Mouse (Mus musculus) neural tube, embryonic 12.5 days (tissue): ENCODE measurements around the gene Acss1. TPM values are rescaled to one million over a fixed set of nuclear protein-coding genes. Genes with fewer than 3 reads are reported as not detected.

Experiments used
- ATAC-seq: fragments of 200-750 bp; cut with Nextera tagmentation; 2 replicates; pipeline ENCODE4 v1.8.0; 2017; ENCODE audit warnings: low read depth, mild to moderate bottlenecking, moderate TSS enrichment, moderate library complexity; ENCODE audit not compliant: low FRiP score
- H3K27ac ChIP-seq: fragments of 300-500 bp; sonication (generic); 2 replicates; pipeline ENCODE4 v1.5.1; 2016
- H3K27me3 ChIP-seq: fragments of 300-500 bp; sonication (generic); replicated peaks from 2 replicates; pipeline ENCODE4 v1.6.1; 2016; ENCODE audit warnings: mild to moderate bottlenecking
- H3K36me3 ChIP-seq: fragments of 300-500 bp; sonication (generic); 2 replicates; pipeline ENCODE4 v1.6.1; 2016; ENCODE audit warnings: mild to moderate bottlenecking
- H3K4me1 ChIP-seq: fragments of 300-500 bp; sonication (generic); 2 replicates; pipeline ENCODE4 v1.6.1; 2016
- H3K4me2 ChIP-seq: fragments of 300-500 bp; sonication (generic); replicated peaks from 2 replicates; pipeline ENCODE4 v1.6.1; 2016; ENCODE audit warnings: mild to moderate bottlenecking
- H3K4me3 ChIP-seq: fragments of 300-500 bp; sonication (generic); 2 replicates; pipeline ENCODE4 v1.5.1; 2016
- H3K9ac ChIP-seq: fragments of 300-500 bp; sonication (generic); 2 replicates; pipeline ENCODE4 v1.6.1; 2016; ENCODE audit warnings: mild to moderate bottlenecking
- H3K9me3 ChIP-seq: fragments of 300-500 bp; sonication (generic); 2 replicates; pipeline ENCODE4 v1.6.1; 2016; ENCODE audit warnings: mild to moderate bottlenecking
- WGBS: fragments of 180-500 bp; shearing (Covaris S2); methylation state at CpG from one replicate; pipeline ENCODE4 v1.1.7; 2016; 5-methylcytosine and 5-hydroxymethylcytosine counted together
- polyA plus RNA-seq: library from polyadenylated mRNA; unstranded; fragments of >200 nt; fragmentation: Nextera tagmentation; extraction: Ambion mirVana; gene quantifications from 2 replicates; pipeline ENCODE4 v1.2.1, GENCODE M21; 2016

Acss1 gene
- polyA plus RNA-seq, 1 experiment from 2014 or later, result 23.5 TPM

DNA sequence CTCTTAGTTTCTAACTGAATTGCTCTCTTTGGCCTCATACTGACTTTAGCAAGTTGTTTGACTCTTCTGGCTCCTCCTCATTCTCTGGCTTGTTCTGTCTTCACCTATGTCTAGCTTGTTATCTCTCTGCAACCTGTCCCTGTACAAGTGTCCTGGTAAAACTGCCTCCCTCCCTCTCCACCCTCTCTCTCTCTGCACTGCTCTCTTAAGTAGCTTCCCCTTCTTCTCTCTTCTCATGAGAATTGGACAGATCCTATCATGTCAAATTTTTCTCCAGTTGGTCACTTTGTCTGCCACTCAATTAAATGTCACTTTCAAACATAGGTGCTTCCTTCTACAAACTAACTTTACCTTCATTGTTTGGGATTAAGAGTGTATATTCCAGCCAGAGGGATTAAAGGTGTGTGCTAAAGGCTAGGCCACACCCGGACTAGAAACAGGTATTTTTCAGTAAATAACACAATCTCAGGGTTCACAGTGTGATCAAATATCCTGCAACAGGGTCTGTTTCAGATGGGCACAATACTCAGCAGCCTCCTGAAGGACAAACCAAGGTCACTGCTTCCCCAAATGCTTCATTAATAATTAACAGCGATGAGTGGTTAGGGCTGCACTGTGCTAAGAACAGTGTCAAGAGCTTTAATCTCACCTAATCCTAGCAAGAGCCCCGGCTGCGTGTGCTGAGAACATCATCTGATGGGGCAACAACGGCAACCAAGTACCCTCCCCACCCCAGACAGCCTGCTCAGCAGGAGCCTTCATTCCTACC is 4.0 kb downstream of the Acss1 start:
- no peak for ATAC-seq
- WGBS, result 82% methylated on average over 5 of the region's 5 CpGs
- no peaks in the 10 kb centered on the region for H3K9me3 ChIP-seq
- peaks cover 22% of the 10 kb centered on the region for H3K4me1 ChIP-seq
- no peak overlapping the region for H3K4me2 ChIP-seq
- no peak overlapping the region for H3K9ac ChIP-seq
- H3K27me3 ChIP-seq, result 0 out of 2 replicates have a peak, but pooled peaks cover 3% of the 10 kb centered on the region
- no peak overlapping the region for H3K4me3 ChIP-seq
- H3K36me3 ChIP-seq, result 0 out of 2 replicates have a peak, but pooled peaks cover 1% of the 10 kb centered on the region
- H3K27ac ChIP-seq, result no peak overlapping the region

DNA sequence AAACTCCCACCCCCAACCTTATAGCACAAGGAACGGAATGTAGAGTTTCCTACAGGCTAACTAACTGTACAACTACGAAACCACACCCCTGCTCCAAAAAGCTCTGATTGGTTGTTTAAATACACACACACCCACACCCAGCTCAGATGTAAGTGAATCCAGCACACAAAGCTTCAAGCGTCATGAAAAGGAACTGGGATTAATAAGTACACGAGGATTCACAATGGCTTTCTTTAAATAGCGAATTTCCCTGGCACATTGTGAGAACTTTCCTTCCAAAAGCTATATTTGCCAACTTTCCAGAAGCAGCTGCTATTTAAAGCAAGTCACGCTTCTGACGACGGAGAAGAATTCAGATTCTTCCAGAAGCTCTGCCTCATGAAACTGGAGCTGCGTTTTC is 5.0 kb downstream of the Acss1 start:
- WGBS, result 85% methylated on average over 9 of the region's 9 CpGs
- H3K27ac ChIP-seq, result no peak overlapping the region

DNA sequence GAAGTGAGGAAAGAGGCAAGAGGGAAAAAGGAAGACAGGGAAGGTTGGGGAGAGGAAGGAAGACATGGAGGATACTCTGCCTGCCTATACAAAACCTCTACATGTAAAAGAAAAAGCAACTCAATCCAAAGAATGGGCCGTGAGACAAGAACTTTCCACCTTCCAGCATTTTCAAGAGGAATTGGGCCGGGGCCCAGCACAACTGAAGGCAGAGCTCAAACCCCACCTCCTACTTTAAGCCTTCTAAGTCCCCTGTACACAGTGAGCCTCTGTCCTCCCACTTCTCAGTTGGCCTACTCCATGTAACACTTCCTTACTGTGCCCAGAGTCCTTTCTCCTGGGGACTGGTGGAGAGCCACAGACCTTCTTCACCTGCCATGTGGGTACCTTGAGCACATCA is 6.3 kb downstream of the Acss1 start:
- H3K9ac ChIP-seq, result no peak overlapping the region
- WGBS, result 77% methylated on average over 2 of the region's 2 CpGs
- peaks cover 12% of the 10 kb centered on the region; the same call in 1 of the 2 replicates for H3K36me3 ChIP-seq
- H3K4me2 ChIP-seq, result no peak overlapping the region
- H3K9me3 ChIP-seq, result no peaks in the 10 kb centered on the region
- H3K4me1 ChIP-seq, result peaks cover 15% of the 10 kb centered on the region
- no peak overlapping the region for H3K4me3 ChIP-seq
- no peaks in the 10 kb centered on the region for H3K27me3 ChIP-seq
- no peak overlapping the region for H3K27ac ChIP-seq
- no peak for ATAC-seq

More for the DNA sequence above, 5.0 kb downstream of the Acss1 start:
- Histone ChIP-seq H3K4me2 (no peak overlapping the region), H3K9me3 (no peaks in the 10 kb centered on the region), H3K36me3 (peaks cover 5% of the 10 kb centered on the region; the same call in 1 of the 2 replicates), H3K9ac (no peak overlapping the region), H3K27me3 (no peaks in the 10 kb centered on the region), H3K4me1 (peaks cover 16% of the 10 kb centered on the region), H3K4me3 (no peak overlapping the region)
- no peak for ATAC-seq

GRCm38 (mm10) chr2:150660668-150661451 is 7.4 kb downstream of the Acss1 start:
- no peak overlapping the region for H3K27ac ChIP-seq
- peaks cover 12% of the 10 kb centered on the region; the same call in 1 of the 2 replicates for H3K36me3 ChIP-seq
- no peak for ATAC-seq
- H3K9me3 ChIP-seq, result no peaks in the 10 kb centered on the region
- H3K27me3 ChIP-seq, result no peaks in the 10 kb centered on the region
- H3K4me1 ChIP-seq, result peaks cover 19% of the 10 kb centered on the region
- no peak overlapping the region for H3K9ac ChIP-seq
- 88% methylated on average over 5 of the region's 5 CpGs for WGBS
- no peak overlapping the region for H3K4me3 ChIP-seq
- H3K4me2 ChIP-seq, result no peak overlapping the region

DNA sequence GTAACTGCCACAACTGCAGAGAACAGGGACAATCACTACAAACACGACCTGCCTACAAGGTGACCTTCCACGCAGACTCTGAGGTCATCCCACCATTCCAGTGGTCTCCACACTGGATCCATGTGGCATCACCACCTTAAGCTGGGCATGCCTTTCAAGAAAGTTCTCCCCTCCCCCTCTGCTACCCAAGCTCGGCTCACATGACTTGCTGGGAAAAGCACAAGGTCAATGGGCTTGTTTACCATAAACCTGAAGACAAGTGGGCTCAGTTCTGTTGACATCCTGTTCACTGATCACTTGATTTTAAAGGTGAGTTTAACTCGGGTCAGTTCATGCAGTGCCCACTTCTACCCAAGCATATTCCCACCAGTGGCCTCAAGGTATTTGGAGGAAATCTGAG is 8.3 kb downstream of the Acss1 start:
- H3K36me3 ChIP-seq, result peaks cover 12% of the 10 kb centered on the region; the same call in 1 of the 2 replicates
- peaks cover 5% of the 10 kb centered on the region; the same call in 1 of the 2 replicates for H3K9me3 ChIP-seq
- no peak overlapping the region for H3K9ac ChIP-seq
- no peak overlapping the region for H3K27ac ChIP-seq
- H3K4me2 ChIP-seq, result no peak overlapping the region
- no peak for ATAC-seq
- 70% methylated on average over 4 of the region's 4 CpGs for WGBS
- H3K27me3 ChIP-seq, result no peaks in the 10 kb centered on the region
- H3K4me1 ChIP-seq, result peaks cover 14% of the 10 kb centered on the region; the same call in 1 of the 2 replicates
- no peak overlapping the region for H3K4me3 ChIP-seq

DNA sequence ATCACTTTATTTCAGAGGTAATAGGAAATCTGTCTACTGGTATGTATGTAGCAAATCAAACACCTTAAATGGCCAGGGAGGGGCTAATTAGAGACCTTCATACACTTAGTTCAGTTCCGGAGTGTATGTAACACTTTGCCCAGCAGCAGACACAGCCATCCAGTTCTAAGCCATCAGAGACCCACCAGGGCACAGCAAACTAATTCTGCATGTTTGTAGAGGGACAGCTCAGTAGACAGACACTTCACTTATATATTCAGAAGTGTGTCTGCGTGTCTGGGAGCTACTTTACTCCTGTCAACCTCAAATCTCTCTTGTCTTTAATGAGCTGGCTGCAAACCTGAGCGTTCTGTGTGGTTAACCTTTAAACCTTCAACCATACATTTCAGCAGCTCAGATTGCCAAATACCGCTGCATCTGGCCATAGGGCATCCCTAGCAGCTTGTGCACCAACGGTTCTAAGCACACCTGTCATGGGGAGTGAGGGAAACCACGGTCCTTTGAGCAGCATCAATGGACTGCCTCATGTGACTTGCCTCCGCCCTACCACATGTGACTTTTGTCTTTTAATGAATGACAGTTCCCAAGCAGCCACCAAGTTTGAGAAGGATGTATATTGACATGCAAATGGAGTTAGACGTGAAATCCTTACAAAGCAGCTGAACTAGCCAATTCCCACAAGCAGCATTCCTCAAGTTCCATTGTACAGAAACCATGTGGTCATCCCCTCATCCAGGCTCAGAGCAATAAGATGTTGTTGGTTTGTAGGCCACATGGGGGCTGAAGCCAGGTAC is 11.1 kb downstream of the Acss1 start:
- Histone ChIP-seq H3K4me1 (peaks cover 14% of the 10 kb centered on the region; the same call in 1 of the 2 replicates), H3K4me2 (0 out of 2 replicates have a peak overlapping the region, but pooled peaks have one; percentile 14), H3K9ac (no peak overlapping the region), H3K27me3 (no peaks in the 10 kb centered on the region), H3K27ac (0 out of 2 replicates have a peak overlapping the region, but pooled peaks have one; percentile 26), H3K4me3 (no peak overlapping the region), H3K9me3 (peaks cover 5% of the 10 kb centered on the region; the same call in 1 of the 2 replicates), H3K36me3 (peaks cover 12% of the 10 kb centered on the region; the same call in 1 of the 2 replicates)
- ATAC-seq, result peak; percentile 91
- WGBS, result 42% methylated on average over 8 of the region's 8 CpGs

DNA sequence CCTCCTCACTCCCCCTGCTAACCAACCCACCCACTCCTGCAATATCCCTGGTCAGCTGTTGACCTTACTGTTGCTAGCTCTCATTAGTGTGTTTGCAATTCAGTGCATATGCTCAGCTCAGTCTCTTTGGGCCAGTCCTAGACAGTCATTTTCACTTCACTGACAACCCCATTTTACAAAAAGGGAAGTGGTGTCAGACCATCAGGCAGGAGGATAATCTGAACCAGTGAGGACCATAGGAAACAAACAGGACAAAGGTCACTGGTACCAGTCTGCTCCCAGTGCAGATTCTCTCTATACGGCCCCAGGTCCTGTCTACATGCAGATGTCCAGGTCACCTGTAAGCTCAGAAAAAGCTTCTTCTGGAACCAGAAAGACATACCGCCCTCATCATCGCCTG is 12.2 kb downstream of the Acss1 start:
- Histone ChIP-seq H3K4me1 (peaks cover 19% of the 10 kb centered on the region), H3K9ac (no peak overlapping the region), H3K4me3 (no peak overlapping the region), H3K27ac (no peak overlapping the region), H3K4me2 (no peak overlapping the region), H3K36me3 (peaks cover 12% of the 10 kb centered on the region; the same call in 1 of the 2 replicates), H3K9me3 (peaks cover 5% of the 10 kb centered on the region; the same call in 1 of the 2 replicates), H3K27me3 (no peaks in the 10 kb centered on the region)
- 94% methylated on average over 3 of the region's 3 CpGs for WGBS
- ATAC-seq, result no peak

DNA sequence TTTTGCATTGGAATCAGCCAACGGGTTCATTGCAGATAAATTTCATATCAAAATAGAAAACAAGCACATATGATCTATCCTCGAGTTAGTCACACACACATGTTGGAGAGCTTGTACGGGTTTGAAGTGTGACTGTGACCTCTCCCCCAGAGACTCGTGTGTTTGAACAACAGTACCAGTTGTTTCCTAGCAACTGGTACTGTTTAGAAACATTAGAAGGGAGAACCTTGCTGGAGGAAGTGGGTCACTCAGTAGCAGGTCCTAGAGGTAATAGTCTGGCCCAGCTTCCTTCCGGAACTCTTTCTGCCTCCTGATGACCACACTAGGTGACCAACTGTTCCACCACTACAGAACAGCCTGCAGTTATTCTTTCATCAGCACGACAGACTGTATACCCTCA is 13.0 kb downstream of the Acss1 start:
- Histone ChIP-seq H3K27ac (no peak overlapping the region), H3K27me3 (no peaks in the 10 kb centered on the region), H3K9me3 (peaks cover 5% of the 10 kb centered on the region; the same call in 1 of the 2 replicates), H3K4me2 (no peak overlapping the region), H3K36me3 (peaks cover 12% of the 10 kb centered on the region; the same call in 1 of the 2 replicates), H3K4me3 (no peak overlapping the region), H3K9ac (no peak overlapping the region), H3K4me1 (peaks cover 27% of the 10 kb centered on the region)
- 89% methylated on average over 6 of the region's 6 CpGs for WGBS
- no peak for ATAC-seq

GRCm38 (mm10) chr2:150654814-150655213 is 13.5 kb downstream of the Acss1 start:
- no peak overlapping the region for H3K27ac ChIP-seq
- WGBS, result 85% methylated on average over 2 of the region's 2 CpGs
- peaks cover 5% of the 10 kb centered on the region; the same call in 1 of the 2 replicates for H3K9me3 ChIP-seq
- no peak overlapping the region for H3K4me2 ChIP-seq
- H3K27me3 ChIP-seq, result no peaks in the 10 kb centered on the region
- no peak overlapping the region for H3K9ac ChIP-seq
- no peak for ATAC-seq
- no peak overlapping the region for H3K4me3 ChIP-seq
- H3K4me1 ChIP-seq, result peaks cover 32% of the 10 kb centered on the region
- peaks cover 12% of the 10 kb centered on the region; the same call in 1 of the 2 replicates for H3K36me3 ChIP-seq

- Histone ChIP-seq H3K4me2 (no peak overlapping the region), H3K27ac (no peak overlapping the region)
Observed at GRCm38 (mm10) chr2:150651366-150651765, 16.9 kb downstream of the Acss1 start.

DNA sequence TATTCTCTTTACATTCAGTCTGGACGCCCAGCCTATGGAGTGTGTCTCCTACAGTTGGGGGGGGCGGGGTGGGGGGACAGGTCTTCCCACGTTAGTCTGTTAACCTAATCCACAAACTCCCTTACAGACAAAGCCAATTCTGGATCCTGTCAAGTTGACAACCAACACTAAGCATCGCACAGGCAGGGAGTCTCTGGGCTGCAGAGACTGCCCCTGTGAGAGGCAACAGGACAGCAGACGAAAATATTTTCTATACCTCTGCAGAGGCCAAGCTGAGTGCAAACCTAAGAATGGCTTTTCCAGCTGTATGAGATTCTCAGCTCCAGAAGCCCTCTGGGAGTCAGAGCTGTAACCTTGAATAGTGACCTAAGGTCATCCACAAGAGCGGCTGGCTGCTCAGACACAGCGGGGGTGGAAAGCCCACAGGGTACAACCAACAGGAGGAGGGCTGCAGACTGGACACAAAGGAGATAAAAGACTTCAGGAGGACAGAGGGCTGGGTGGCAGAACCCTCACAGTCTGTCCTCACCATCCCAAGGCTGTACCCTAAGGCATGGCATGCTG is 17.7 kb downstream of the Acss1 start:
- no peaks in the 10 kb centered on the region for H3K36me3 ChIP-seq
- H3K27me3 ChIP-seq, result no peaks in the 10 kb centered on the region
- no peak overlapping the region for H3K4me3 ChIP-seq
- no peak overlapping the region for H3K9ac ChIP-seq
- H3K27ac ChIP-seq, result no peak overlapping the region
- H3K4me2 ChIP-seq, result peak overlapping the region; percentile 16; the same call in 1 of the 2 replicates
- ATAC-seq, result peak; percentile 21; the same call in 1 of the 2 replicates
- peaks cover 4% of the 10 kb centered on the region; the same call in 1 of the 2 replicates for H3K9me3 ChIP-seq
- 8% methylated on average over 7 of the region's 7 CpGs for WGBS
- peaks cover 27% of the 10 kb centered on the region for H3K4me1 ChIP-seq

More at GRCm38 (mm10) chr2:150651366-150651765, 16.9 kb downstream of the Acss1 start:
- no peak for ATAC-seq
- peaks cover 29% of the 10 kb centered on the region for H3K4me1 ChIP-seq
- peaks cover 5% of the 10 kb centered on the region; the same call in 1 of the 2 replicates for H3K9me3 ChIP-seq
- H3K4me3 ChIP-seq, result no peak overlapping the region
- 63% methylated on average over 9 of the region's 9 CpGs for WGBS
- no peak overlapping the region for H3K9ac ChIP-seq
- no peaks in the 10 kb centered on the region for H3K27me3 ChIP-seq
- no peaks in the 10 kb centered on the region for H3K36me3 ChIP-seq
